Mouse (Mus musculus) neural tube, embryonic 14.5 days (tissue): ENCODE results near the gene Bpgm. TPM values are rescaled to one million over a fixed set of nuclear protein-coding genes. Genes with fewer than 3 reads are reported as not detected.

ENCODE experiments used
- ATAC-seq: fragments of 200-750 bp; cut with Nextera tagmentation; 2 replicates; pipeline ENCODE4 v1.8.0; 2017; ENCODE audit warnings: low read depth, mild to moderate bottlenecking, moderate TSS enrichment, moderate library complexity
- H3K27ac ChIP-seq: fragments of 300-500 bp; sonication (generic); 2 replicates; pipeline ENCODE4 v1.5.1; 2014; ENCODE audit warnings: low read depth, mild to moderate bottlenecking, control low read depth, low read length, moderate library complexity, mixed read lengths
- H3K27me3 ChIP-seq: fragments of 300-500 bp; sonication (generic); 2 replicates; pipeline ENCODE4 v1.6.1; 2014; ENCODE audit warnings: low read length; ENCODE audit not compliant: control insufficient read depth, insufficient read depth
- H3K36me3 ChIP-seq: fragments of 300-500 bp; sonication (generic); 2 replicates; pipeline ENCODE4 v1.6.1; 2014; ENCODE audit warnings: low read length, mixed read lengths; ENCODE audit not compliant: control insufficient read depth, insufficient read depth
- H3K4me1 ChIP-seq: fragments of 300-500 bp; sonication (generic); 2 replicates; pipeline ENCODE4 v1.6.1; 2014; ENCODE audit warnings: low read length; ENCODE audit not compliant: control insufficient read depth, insufficient read depth
- H3K4me2 ChIP-seq: fragments of 300-500 bp; sonication (generic); 2 replicates; pipeline ENCODE4 v1.6.1; 2014; ENCODE audit warnings: mild to moderate bottlenecking, low read depth, low read length, control low read depth
- H3K4me3 ChIP-seq: fragments of 300-500 bp; sonication (generic); 2 replicates; pipeline ENCODE4 v1.5.1; 2014; ENCODE audit warnings: low read depth, low read length, control low read depth, mixed read lengths
- H3K9ac ChIP-seq: fragments of 300-500 bp; sonication (generic); replicated peaks from 2 replicates; pipeline ENCODE4 v1.6.1; 2014; ENCODE audit warnings: low read depth, mild to moderate bottlenecking, control low read depth, low read length, mixed read lengths
- H3K9me3 ChIP-seq: fragments of 300-500 bp; sonication (generic); 2 replicates; pipeline ENCODE4 v1.6.1; 2016; ENCODE audit warnings: low read length; ENCODE audit not compliant: control insufficient read depth
- WGBS: fragments of 180-500 bp; shearing (Covaris S2); extraction: QIAGEN DNeasy Blood & Tissue Kit; methylation state at CpG from one replicate; pipeline ENCODE4 v1.1.7; 2014; 5-methylcytosine and 5-hydroxymethylcytosine counted together
- polyA plus RNA-seq: library from polyadenylated mRNA; unstranded; fragments of >200 nt; fragmentation: Nextera tagmentation; extraction: Ambion mirVana; gene quantifications from 2 replicates; pipeline ENCODE4 v1.2.1, GENCODE M21; 2014

Gene Bpgm
- polyA plus RNA-seq, 1 experiment from 2014 or later: 78.1 TPM

GRCm38 (mm10) chr6:34481349-34481748 lies 5.3 kb downstream of the Bpgm start:
- no peak overlapping the region for H3K27ac ChIP-seq
- H3K4me3 ChIP-seq: no peak overlapping the region
- H3K36me3 ChIP-seq: no peaks in the 10 kb centered on the region
- no peaks in the 10 kb centered on the region for H3K27me3 ChIP-seq
- 71% methylated on average over 6 of the region's 6 CpGs for WGBS
- H3K9me3 ChIP-seq: no peaks in the 10 kb centered on the region
- no peak overlapping the region for H3K4me2 ChIP-seq
- H3K4me1 ChIP-seq: peaks cover 23% of the 10 kb centered on the region
- no peak overlapping the region for H3K9ac ChIP-seq
- ATAC-seq: no peak

- Histone ChIP-seq H3K4me3 (no peak overlapping the region), H3K27ac (no peak overlapping the region), H3K9ac (no peak overlapping the region), H3K36me3 (peaks cover 1% of the 10 kb centered on the region; the same call in 1 of the 2 replicates), H3K9me3 (no peaks in the 10 kb centered on the region), H3K4me1 (peaks cover 18% of the 10 kb centered on the region), H3K4me2 (no peak overlapping the region), H3K27me3 (no peaks in the 10 kb centered on the region)
- WGBS: 95% methylated on average over 4 of the region's 4 CpGs
- no peak for ATAC-seq
Observed at GRCm38 (mm10) chr6:34482842-34483241, 6.8 kb downstream of the Bpgm start.

GRCm38 (mm10) chr6:34483390-34483789 lies 7.4 kb downstream of the Bpgm start:
- H3K36me3 ChIP-seq: peaks cover 5% of the 10 kb centered on the region
- no peak overlapping the region for H3K4me2 ChIP-seq
- ATAC-seq: no peak
- H3K9me3 ChIP-seq: no peaks in the 10 kb centered on the region
- H3K4me1 ChIP-seq: peaks cover 12% of the 10 kb centered on the region
- H3K9ac ChIP-seq: no peak overlapping the region
- no peak overlapping the region for H3K4me3 ChIP-seq
- no peak overlapping the region for H3K27ac ChIP-seq
- no peaks in the 10 kb centered on the region for H3K27me3 ChIP-seq
- WGBS: 91% methylated on average over 5 of the region's 5 CpGs

DNA sequence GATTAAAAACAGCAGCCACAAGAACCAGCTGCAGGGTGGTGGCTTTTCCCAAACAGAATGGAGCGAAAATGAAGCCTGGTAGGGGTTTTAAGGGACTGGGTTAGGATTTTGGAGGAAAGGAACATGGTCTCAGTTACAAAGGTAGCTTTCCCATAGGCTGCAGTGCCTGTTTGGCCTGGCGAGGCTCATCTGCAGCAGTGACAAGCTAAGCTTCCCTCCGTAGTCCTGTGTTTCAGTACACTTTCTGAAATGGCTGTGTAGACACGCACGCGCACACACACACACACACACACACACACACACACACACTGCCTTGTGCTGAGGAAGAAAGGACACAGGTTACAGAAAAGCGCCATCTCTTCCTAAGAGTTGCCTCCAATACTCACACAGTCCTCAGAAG lies 7.8 kb downstream of the Bpgm start:
- H3K9me3 ChIP-seq: no peaks in the 10 kb centered on the region
- peaks cover 8% of the 10 kb centered on the region for H3K36me3 ChIP-seq
- H3K27ac ChIP-seq: no peak overlapping the region
- H3K4me1 ChIP-seq: peaks cover 8% of the 10 kb centered on the region
- H3K9ac ChIP-seq: no peak overlapping the region
- no peak overlapping the region for H3K4me2 ChIP-seq
- 93% methylated on average over 7 of the region's 7 CpGs for WGBS
- no peaks in the 10 kb centered on the region for H3K27me3 ChIP-seq
- H3K4me3 ChIP-seq: no peak overlapping the region
- ATAC-seq: no peak

GRCm38 (mm10) chr6:34486071-34486626 lies 10.1 kb downstream of the Bpgm start:
- no peak for ATAC-seq
- H3K4me3 ChIP-seq: no peak overlapping the region
- no peaks in the 10 kb centered on the region for H3K27me3 ChIP-seq
- H3K4me1 ChIP-seq: no peaks in the 10 kb centered on the region
- peaks cover 8% of the 10 kb centered on the region for H3K36me3 ChIP-seq
- H3K9me3 ChIP-seq: no peaks in the 10 kb centered on the region
- no peak overlapping the region for H3K9ac ChIP-seq
- no peak overlapping the region for H3K27ac ChIP-seq
- no peak overlapping the region for H3K4me2 ChIP-seq
- WGBS: 79% methylated on average over 14 of the region's 14 CpGs

DNA sequence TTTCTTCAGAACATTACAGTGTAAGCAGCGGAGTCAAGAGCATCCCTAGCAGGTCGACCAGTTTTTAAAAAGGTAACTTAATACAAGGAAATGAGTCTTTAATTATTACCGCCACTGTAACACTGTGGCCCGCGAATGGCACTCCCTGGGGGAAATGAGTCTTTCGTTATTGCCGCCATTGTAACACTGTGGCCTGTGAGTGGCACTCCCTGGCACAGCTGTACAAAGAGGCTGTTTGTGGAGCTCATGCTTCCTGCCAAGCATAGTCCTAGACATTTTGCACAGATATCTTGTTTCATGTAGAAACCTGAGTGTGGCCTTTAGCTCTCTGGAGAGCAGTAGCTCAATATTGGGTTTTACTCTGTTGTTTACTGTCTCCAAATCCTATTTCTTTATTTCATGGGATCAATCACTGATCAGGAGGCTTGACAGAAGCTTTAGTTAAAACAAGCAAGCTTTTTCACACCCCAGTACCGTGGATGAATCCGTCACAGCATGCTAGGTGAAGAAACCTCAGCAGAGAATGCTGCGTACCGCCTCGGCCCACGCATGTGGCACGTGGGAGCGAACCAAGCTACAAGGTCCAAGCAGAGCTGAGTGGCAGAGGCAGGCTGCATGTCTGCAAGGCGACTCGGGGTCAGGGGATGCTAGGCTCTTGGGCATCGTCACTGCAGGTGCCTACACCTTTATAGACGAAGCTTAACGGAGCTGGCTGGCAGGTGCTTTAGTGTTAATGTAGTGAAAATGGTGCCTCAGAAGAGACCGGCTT lies 17.5 kb downstream of the Bpgm start:
- H3K36me3 ChIP-seq: peaks cover 2% of the 10 kb centered on the region; the same call in 1 of the 2 replicates
- H3K27ac ChIP-seq: no peak overlapping the region
- H3K4me3 ChIP-seq: no peak overlapping the region
- no peak overlapping the region for H3K4me2 ChIP-seq
- H3K4me1 ChIP-seq: peaks cover 4% of the 10 kb centered on the region; the same call in 1 of the 2 replicates
- no peak overlapping the region for H3K9ac ChIP-seq
- no peak for ATAC-seq
- H3K27me3 ChIP-seq: no peaks in the 10 kb centered on the region
- 79% methylated on average over 21 of the region's 21 CpGs for WGBS
- H3K9me3 ChIP-seq: no peaks in the 10 kb centered on the region

DNA sequence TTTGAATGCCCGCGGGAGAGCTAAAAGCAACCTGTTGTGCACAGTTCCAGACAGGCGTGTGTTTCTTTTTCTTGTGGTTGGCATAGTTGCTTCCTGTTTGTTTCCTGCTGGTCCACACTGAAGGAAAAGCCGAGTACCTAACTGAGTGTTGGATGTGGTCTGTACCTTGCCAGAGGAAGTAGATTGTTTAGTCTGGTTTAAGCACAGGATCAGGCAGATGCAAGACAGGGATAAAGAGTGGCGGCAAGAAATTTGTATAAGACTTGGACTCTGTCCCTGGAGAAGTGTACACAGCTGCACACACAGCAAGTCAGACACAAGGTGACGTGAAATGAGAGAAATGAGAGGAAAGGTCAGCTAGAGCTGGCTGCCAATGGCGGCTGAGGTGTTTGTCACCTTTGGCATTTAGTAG lies 19.1 kb downstream of the Bpgm start:
- H3K27me3 ChIP-seq: no peaks in the 10 kb centered on the region
- 62% methylated on average over 7 of the region's 7 CpGs for WGBS
- no peak overlapping the region for H3K9ac ChIP-seq
- ATAC-seq: no peak
- peaks cover 4% of the 10 kb centered on the region; the same call in 1 of the 2 replicates for H3K4me1 ChIP-seq
- no peaks in the 10 kb centered on the region for H3K9me3 ChIP-seq
- no peak overlapping the region for H3K4me2 ChIP-seq
- no peak overlapping the region; the same call in 1 of the 2 replicates for H3K27ac ChIP-seq
- H3K36me3 ChIP-seq: no peaks in the 10 kb centered on the region
- no peak overlapping the region for H3K4me3 ChIP-seq

DNA sequence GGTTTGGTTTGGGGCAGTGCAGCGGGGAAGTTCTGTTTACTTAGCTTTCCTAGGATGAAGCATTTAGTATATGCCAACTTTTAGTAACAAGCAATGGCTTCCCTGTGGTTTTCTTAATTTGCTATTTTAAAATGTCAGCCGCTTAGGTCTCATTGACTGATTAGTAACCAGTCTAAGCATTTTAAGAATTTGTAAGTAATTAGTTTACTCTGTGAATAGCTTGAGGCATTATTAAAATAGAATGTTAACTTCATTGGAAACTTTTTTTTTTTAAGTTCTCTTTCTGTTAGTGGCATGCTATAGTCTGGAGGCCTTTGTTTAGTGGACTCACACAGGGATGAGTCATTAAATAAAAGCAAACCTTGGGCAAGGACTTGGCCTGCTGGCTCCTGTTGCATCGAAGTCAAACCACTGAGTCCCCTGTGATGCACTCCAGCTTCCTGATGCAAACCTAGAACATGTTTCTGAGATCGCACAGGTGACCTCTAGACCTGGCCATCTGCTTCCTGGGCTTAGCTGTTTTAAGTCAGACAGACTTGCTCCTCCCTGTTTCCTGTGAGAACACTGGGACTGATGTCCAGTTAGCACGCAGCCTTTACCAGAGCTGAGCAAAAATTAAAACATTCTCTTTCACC lies 22.1 kb downstream of the Bpgm start:
- Histone ChIP-seq H3K9me3 (no peaks in the 10 kb centered on the region), H3K27me3 (no peaks in the 10 kb centered on the region), H3K4me1 (peaks cover 3% of the 10 kb centered on the region; the same call in 1 of the 2 replicates), H3K4me3 (no peak overlapping the region), H3K9ac (no peak overlapping the region), H3K27ac (no peak overlapping the region), H3K4me2 (no peak overlapping the region), H3K36me3 (no peaks in the 10 kb centered on the region)
- 82% methylated on average over 5 of the region's 5 CpGs for WGBS
- ATAC-seq: no peak

DNA sequence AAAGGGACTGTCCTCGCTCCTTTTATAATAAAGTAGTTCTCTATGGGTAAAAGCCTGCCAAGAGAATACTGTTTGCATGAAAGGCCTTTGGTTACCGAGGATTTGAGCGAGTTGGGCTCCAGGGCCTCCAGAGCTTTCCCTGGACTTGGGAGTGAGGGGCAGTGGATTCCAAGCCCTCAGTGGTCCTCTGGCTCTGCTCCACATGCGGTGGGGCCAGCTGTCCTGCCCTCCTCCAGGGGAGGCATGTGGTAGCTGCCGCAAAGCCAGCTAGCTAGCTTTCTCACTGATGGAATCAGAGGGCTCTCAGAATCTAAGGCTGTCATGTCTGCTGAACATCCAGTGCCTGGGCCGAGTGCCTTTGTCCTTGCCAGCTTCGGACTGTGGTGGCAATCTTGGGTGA lies 26.3 kb downstream of the Bpgm start:
- H3K4me1 ChIP-seq: no peaks in the 10 kb centered on the region
- no peaks in the 10 kb centered on the region for H3K27me3 ChIP-seq
- no peak overlapping the region for H3K4me2 ChIP-seq
- no peaks in the 10 kb centered on the region for H3K9me3 ChIP-seq
- H3K36me3 ChIP-seq: 0 out of 2 replicates have a peak, but pooled peaks cover 3% of the 10 kb centered on the region
- no peak overlapping the region for H3K4me3 ChIP-seq
- no peak overlapping the region for H3K9ac ChIP-seq
- no peak overlapping the region for H3K27ac ChIP-seq
- 84% methylated on average over 7 of the region's 7 CpGs for WGBS
- no peak for ATAC-seq
